Mouse (Mus musculus): ENCODE results near the gene Rap1gap2. TPM values are rescaled to one million over a fixed set of nuclear protein-coding genes. Genes with fewer than 3 reads are reported as not detected.

Rap1gap2 gene
- polyA plus RNA-seq, 1 experiment from 2014 or later: 7.9 TPM

GRCm38 (mm10) chr11:74649647-74650551, 39.2 kb upstream of the Rap1gap2 start:
- under 1% methylated on average over 52 of the region's 53 CpGs for WGBS

GRCm38 (mm10) chr11:74649095-74649646, 38.5 kb upstream of the Rap1gap2 start, which contains the start of gene Cluh:
Gene Cluh, plus strand, starts transcription at chr11:74649495.
- Histone ChIP-seq H3K27ac (ENCODE audit: low read depth, low read length) (peak within 1 kb of the TSS; percentile 96), H3K36me3 (ENCODE audit: control insufficient read depth, insufficient read depth) (peaks cover 6% of the 10 kb centered on the region; the same call in 1 of the 2 replicates), H3K4me1 (replicated peaks; ENCODE audit: control insufficient read depth, insufficient read depth, low read length) (0 out of 2 replicates have a peak, but pooled peaks cover 11% of the 10 kb centered on the region), H3K4me3 (ENCODE audit: low read depth, low read length) (peak within 1 kb of the TSS; percentile 99), H3K27me3 (replicated peaks; ENCODE audit: control insufficient read depth, insufficient read depth, low read length) (no peaks in the 10 kb centered on the region), H3K9me3 (ENCODE audit: control insufficient read depth) (no peaks in the 10 kb centered on the region), H3K4me2 (replicated peaks; ENCODE audit: low read depth) (peak within 1 kb of the TSS; percentile 82), H3K9ac (ENCODE audit: low read depth, low read length) (peak within 1 kb of the TSS; percentile 95)
- TF ChIP-seq CTCF (IDR thresholded peaks at IDR 0.05; ENCODE audit: low read depth): no peak
- ATAC-seq: peak; percentile 88
- 0% methylated on average over 58 of the region's 58 CpGs for WGBS

More at GRCm38 (mm10) chr11:74649647-74650551, 39.2 kb upstream of the Rap1gap2 start:
- H3K27me3 ChIP-seq (replicated peaks; ENCODE audit: control insufficient read depth, insufficient read depth, low read length): no peaks in the 10 kb centered on the region
- 0 out of 2 replicates have a peak, but pooled peaks cover 11% of the 10 kb centered on the region for H3K4me1 ChIP-seq (replicated peaks; ENCODE audit: control insufficient read depth, insufficient read depth, low read length)
- H3K36me3 ChIP-seq (ENCODE audit: control insufficient read depth, insufficient read depth): peaks cover 10% of the 10 kb centered on the region; the same call in 1 of the 2 replicates
- H3K27ac ChIP-seq (ENCODE audit: low read depth, low read length): peak overlapping the region; percentile 96
- peak; percentile 72 for ATAC-seq
- no peaks in the 10 kb centered on the region for H3K9me3 ChIP-seq (ENCODE audit: control insufficient read depth)
- peak overlapping the region; percentile 95 for H3K9ac ChIP-seq (ENCODE audit: low read depth, low read length)
- H3K4me2 ChIP-seq (replicated peaks; ENCODE audit: low read depth): peak overlapping the region; percentile 82
- peak overlapping the region; percentile 99 for H3K4me3 ChIP-seq (ENCODE audit: low read depth, low read length)
- TF ChIP-seq CTCF (IDR thresholded peaks at IDR 0.05; ENCODE audit: low read depth): no peak

GRCm38 (mm10) chr11:74648676-74649075, 38.0 kb upstream of the Rap1gap2 start:
- peak overlapping the region; percentile 82 for H3K4me2 ChIP-seq (replicated peaks; ENCODE audit: low read depth)
- H3K27me3 ChIP-seq (replicated peaks; ENCODE audit: control insufficient read depth, insufficient read depth, low read length): no peaks in the 10 kb centered on the region
- H3K4me1 ChIP-seq (replicated peaks; ENCODE audit: control insufficient read depth, insufficient read depth, low read length): 0 out of 2 replicates have a peak, but pooled peaks cover 11% of the 10 kb centered on the region
- WGBS: 0% methylated on average over 1 of the region's 1 CpGs
- no peaks in the 10 kb centered on the region for H3K9me3 ChIP-seq (ENCODE audit: control insufficient read depth)
- H3K27ac ChIP-seq (ENCODE audit: low read depth, low read length): peak overlapping the region; percentile 96
- peak overlapping the region; percentile 99 for H3K4me3 ChIP-seq (ENCODE audit: low read depth, low read length)
- peak; percentile 52 for ATAC-seq
- H3K9ac ChIP-seq (ENCODE audit: low read depth, low read length): peak overlapping the region; percentile 95
- H3K36me3 ChIP-seq (ENCODE audit: control insufficient read depth, insufficient read depth): peaks cover 5% of the 10 kb centered on the region; the same call in 1 of the 2 replicates
- no peak for TF ChIP-seq CTCF (IDR thresholded peaks at IDR 0.05; ENCODE audit: low read depth)

GRCm38 (mm10) chr11:74647966-74648365, 37.3 kb upstream of the Rap1gap2 start:
- H3K9me3 ChIP-seq (ENCODE audit: control insufficient read depth): no peaks in the 10 kb centered on the region
- H3K4me3 ChIP-seq (ENCODE audit: low read depth, low read length): no peak overlapping the region
- no peaks in the 10 kb centered on the region for H3K27me3 ChIP-seq (replicated peaks; ENCODE audit: control insufficient read depth, insufficient read depth, low read length)
- no peak overlapping the region for H3K4me2 ChIP-seq (replicated peaks; ENCODE audit: low read depth)
- 0 out of 2 replicates have a peak, but pooled peaks cover 9% of the 10 kb centered on the region for H3K4me1 ChIP-seq (replicated peaks; ENCODE audit: control insufficient read depth, insufficient read depth, low read length)
- no peak for TF ChIP-seq CTCF (IDR thresholded peaks at IDR 0.05; ENCODE audit: low read depth)
- H3K27ac ChIP-seq (ENCODE audit: low read depth, low read length): peak overlapping the region; percentile 96
- no peak for ATAC-seq
- H3K36me3 ChIP-seq (ENCODE audit: control insufficient read depth, insufficient read depth): no peaks in the 10 kb centered on the region
- H3K9ac ChIP-seq (ENCODE audit: low read depth, low read length): no peak overlapping the region
- WGBS: 53% methylated on average over 1 of the region's 1 CpGs

- 62% methylated on average over 1 of the region's 1 CpGs for WGBS
- H3K27ac ChIP-seq (ENCODE audit: low read depth, low read length): no peak overlapping the region; the same call in 1 of the 2 replicates
Observed at GRCm38 (mm10) chr11:74639628-74640027, 28.9 kb upstream of the Rap1gap2 start.

More at GRCm38 (mm10) chr11:74639628-74640027, 28.9 kb upstream of the Rap1gap2 start:
- Histone ChIP-seq H3K4me3 (ENCODE audit: low read depth, low read length) (no peak overlapping the region), H3K4me2 (replicated peaks; ENCODE audit: low read depth) (no peak overlapping the region), H3K36me3 (ENCODE audit: control insufficient read depth, insufficient read depth) (no peaks in the 10 kb centered on the region), H3K4me1 (replicated peaks; ENCODE audit: control insufficient read depth, insufficient read depth, low read length) (0 out of 2 replicates have a peak, but pooled peaks cover 4% of the 10 kb centered on the region), H3K9ac (ENCODE audit: low read depth, low read length) (no peak overlapping the region), H3K27me3 (replicated peaks; ENCODE audit: control insufficient read depth, insufficient read depth, low read length) (no peaks in the 10 kb centered on the region), H3K9me3 (ENCODE audit: control insufficient read depth) (no peaks in the 10 kb centered on the region)
- TF ChIP-seq CTCF (IDR thresholded peaks at IDR 0.05; ENCODE audit: low read depth): no peak
- ATAC-seq: no peak

Measured in intestine, postnatal 0 days (tissue).